21 mouse cellular contexts compared by ENCODE assay signal in genomic region chr10:69259929-69260328, GRCm38 (mm10). TPM values are rescaled to one million over a fixed set of nuclear protein-coding genes. Genes with fewer than 3 reads are reported as not detected.
DNase-seq lines count a peak whose midpoint lies in the region; ATAC-seq and TF ChIP-seq lines count a peak whose summit lies in the region.
"Had no signal": no experiment of that assay in that cellular context is flagged by ENCODE, and none has a peak within 500 bp of the region (broad histone marks: within the 10 kb centered on the region; RNA-seq: fewer than 3 reads in every experiment).

No protein-coding gene starts in this region.

- TF ChIP-seq EP300 in heart, postnatal 0 days (IDR thresholded peaks at IDR 0.05; ENCODE audit: low read depth): no peak
- no peak for TF ChIP-seq EP300 in stomach, postnatal 0 days (optimal IDR thresholded peaks at IDR 0.05)

- H3K4me2 ChIP-seq in heart, postnatal 0 days (ENCODE audit: low read depth, low read length): no peak overlapping the region
- H3K4me2 ChIP-seq in stomach, postnatal 0 days (replicated peaks; ENCODE audit: low read depth): no peak overlapping the region
- H3K4me2 ChIP-seq: forebrain, embryonic 13.5 days; hindbrain, embryonic 14.5 days; limb, embryonic 15.5 days; midbrain, embryonic 12.5 days; neural tube, embryonic 15.5 days had no signal

- H3K9ac ChIP-seq in heart, postnatal 0 days (replicated peaks; ENCODE audit: low read depth, low read length): no peak overlapping the region
- H3K9ac ChIP-seq in stomach, postnatal 0 days (ENCODE audit: low read length): no peak overlapping the region
- H3K9ac ChIP-seq: forebrain, embryonic 13.5 days; hindbrain, embryonic 14.5 days; limb, embryonic 15.5 days; midbrain, embryonic 12.5 days; neural tube, embryonic 15.5 days had no signal

- ATAC-seq in heart, postnatal 0 days (ENCODE audit: insufficient read depth, low read depth): no peak
- no peak for ATAC-seq in stomach, postnatal 0 days (ENCODE audit: low FRiP score, low TSS enrichment)
- ATAC-seq: forebrain, embryonic 13.5 days; inflammation-experienced regulatory T-cells, adult 6 months had no signal

- H3K4me1 ChIP-seq in heart, postnatal 0 days (ENCODE audit: control insufficient read depth, insufficient read depth): peaks cover 45% of the 10 kb centered on the region
- peaks cover 3% of the 10 kb centered on the region; the same call in 1 of the 2 replicates for H3K4me1 ChIP-seq in stomach, postnatal 0 days (replicated peaks; ENCODE audit: control insufficient read depth, insufficient read depth)

- H3K9me3 ChIP-seq in heart, postnatal 0 days (replicated peaks; ENCODE audit: control insufficient read depth, low read length): no peaks in the 10 kb centered on the region
- no peaks in the 10 kb centered on the region for H3K9me3 ChIP-seq in stomach, postnatal 0 days (ENCODE audit: control insufficient read depth, low read length)
- H3K9me3 ChIP-seq: forebrain, embryonic 13.5 days; limb, embryonic 15.5 days; midbrain, embryonic 12.5 days; neural tube, embryonic 15.5 days had no signal

- peak overlapping the region; percentile 76 for H3K27ac ChIP-seq in gastrocnemius, adult 2 months
- peak overlapping the region; percentile 77 for H3K27ac ChIP-seq in heart, postnatal 0 days (ENCODE audit: low read depth)
- H3K27ac ChIP-seq in stomach, postnatal 0 days (replicated peaks): no peak overlapping the region
- H3K27ac ChIP-seq: forebrain, embryonic 13.5 days; hindbrain, embryonic 14.5 days; limb, embryonic 15.5 days; midbrain, embryonic 12.5 days; neural tube, embryonic 15.5 days had no signal

- H3K27me3 ChIP-seq in heart, postnatal 0 days (ENCODE audit: control insufficient read depth, insufficient read depth, low read length): no peaks in the 10 kb centered on the region
- no peaks in the 10 kb centered on the region for H3K27me3 ChIP-seq in stomach, postnatal 0 days (ENCODE audit: control insufficient read depth, insufficient read depth, low read length)
- H3K27me3 ChIP-seq: forebrain, embryonic 13.5 days; limb, embryonic 15.5 days; midbrain, embryonic 12.5 days; neural tube, embryonic 15.5 days had no signal

- peaks cover 22% of the 10 kb centered on the region for H3K36me3 ChIP-seq in heart, postnatal 0 days (replicated peaks; ENCODE audit: control insufficient read depth, insufficient read depth, low read length)
- H3K36me3 ChIP-seq in stomach, postnatal 0 days (ENCODE audit: control insufficient read depth, insufficient read depth, low read length): 0 out of 2 replicates have a peak, but pooled peaks cover 3% of the 10 kb centered on the region
- H3K36me3 ChIP-seq: limb, embryonic 15.5 days; midbrain, embryonic 12.5 days; neural tube, embryonic 15.5 days had no signal

- DNase-seq in gastrocnemius, adult 2 months: no peak
- no peak for DNase-seq in gastrocnemius, postnatal 36 days
- DNase-seq in heart, postnatal 0 days (ENCODE audit: low spot score): no peak
- DNase-seq in heart, adult 8-10 months (ENCODE audit: low spot score): no peak
- peak; percentile 49 to 82 for DNase-seq in kidney, postnatal 25 days
- no peak for DNase-seq in kidney, adult 18-20 months
- DNase-seq in kidney, postnatal 36 days: peak; percentile 57 to 62
- DNase-seq in stomach, postnatal 0 days (ENCODE audit: low spot score): no peak
- DNase-seq: cerebellum, adult 9-10 months; left cerebral cortex, postnatal 4 days; lung, adult 18-20 months; right cerebral cortex, adult 18-20 months; right cerebral cortex, postnatal 4 days; thymus, adult 2 months; thymus, postnatal 4 days had no signal

- 0 out of 2 replicates have a peak overlapping the region, but pooled peaks have one; percentile 1 for H3K4me3 ChIP-seq in gastrocnemius, adult 2 months
- no peak overlapping the region for H3K4me3 ChIP-seq in heart, postnatal 0 days (ENCODE audit: low read depth, low read length)
- no peak overlapping the region for H3K4me3 ChIP-seq in stomach, postnatal 0 days (ENCODE audit: low read depth, low read length)
- H3K4me3 ChIP-seq: forebrain, embryonic 13.5 days; limb, embryonic 15.5 days; midbrain, embryonic 12.5 days; neural tube, embryonic 15.5 days had no signal

- intact Hi-C loops in gastrocnemius, adult 2 months (cut with DNase I): no loop called here
- intact Hi-C loops in gastrocnemius, postnatal 36 days (cut with DNase I): no loop called here

- 72% methylated on average over 8 of the region's 8 CpGs for WGBS in heart, postnatal 0 days
- WGBS in stomach, postnatal 0 days: 88% methylated on average over 8 of the region's 8 CpGs

- TF ChIP-seq CTCF in gastrocnemius, adult 2 months (IDR thresholded peaks at IDR 0.05): no peak
- no peak for TF ChIP-seq CTCF in heart, postnatal 0 days (IDR thresholded peaks at IDR 0.05; ENCODE audit: low read depth)
- no peak for TF ChIP-seq CTCF in stomach, postnatal 0 days (IDR thresholded peaks at IDR 0.05; ENCODE audit: low read depth)

RNA-seq across cellular contexts. Expression of gene A930033H14Rik, which starts 47.0 kb away (rescaled TPM):
- 1 to 10 TPM; 3.4 to 5.1 TPM for total RNA-seq in gastrocnemius, adult 2 months (2021)
- 1 to 10 TPM; 3.4 to 4.5 TPM for total RNA-seq in gastrocnemius, postnatal 36 days (2021)
- 1.5 and 1.7 TPM in 2 replicates for total RNA-seq in heart, postnatal 0 days (2014; rRNA removed; ENCODE audit: low replicate concordance)
- polyA plus RNA-seq in heart, postnatal 0 days (2015; fragmentation: Nextera tagmentation; extraction: Ambion mirVana): 2.2 and 2.3 TPM in 2 replicates
- 1 to 10 TPM in 2 of 4 experiments, under 1 TPM in 2; 0.75 to 1.7 (median 1.1) TPM for total RNA-seq in heart, adult 8-10 months (2022)
- 1.2 and 1.5 TPM in 2 replicates for polyA plus RNA-seq in stomach, postnatal 0 days (2015; fragmentation: Nextera tagmentation; extraction: Ambion mirVana)
- polyA plus RNA-seq: inflammation-experienced regulatory T-cells, adult 6 months had no signal

Comparison
In these comparisons a context has a peak if more than half of its experiments do, and no peak if none do; other contexts are left out.
1. DNase-seq: peak in kidney, postnatal 25 days (2 of 2) and kidney, postnatal 36 days (2 of 2); none in gastrocnemius, adult 2 months (single experiment), gastrocnemius, postnatal 36 days (0 of 2), heart, postnatal 0 days (single experiment), heart, adult 8-10 months (single experiment), kidney, adult 18-20 months (single experiment) and stomach, postnatal 0 days (single experiment).